Mouse (Mus musculus) B cell, adult 2 months (primary cell): ENCODE results near the gene Wnt10a.

ENCODE experiments used
- DNase-seq, 2 experiments: peaks; one replicate each; pipeline ENCODE4 v3.0.0; 2022

The Wnt10a gene

GRCm38 (mm10) chr1:74791249-74791648, at the start of gene Wnt10a:
TSS of gene Wnt10a (plus strand) at chr1:74791516.
- DNase-seq = peak; percentile 51 to 54

GRCm38 (mm10) chr1:74747335-74747734, 44.0 kb upstream of the Wnt10a start:
- no peak for DNase-seq

- DNase-seq = peak; percentile 72 to 75
Measured at GRCm38 (mm10) chr1:74748643-74749271, 42.6 kb upstream of the Wnt10a start, which contains the start of gene Prkag3. TSS of gene Prkag3 (minus strand) at chr1:74749221.

GRCm38 (mm10) chr1:74749301-74749700, 42.0 kb upstream of the Wnt10a start:
- DNase-seq = no peak

GRCm38 (mm10) chr1:74750683-74751082, 40.6 kb upstream of the Wnt10a start:
- DNase-seq = no peak

GRCm38 (mm10) chr1:74752150-74752549, 39.2 kb upstream of the Wnt10a start:
- DNase-seq = no peak

GRCm38 (mm10) chr1:74752833-74753232, 38.5 kb upstream of the Wnt10a start:
- no peak for DNase-seq

GRCm38 (mm10) chr1:74753266-74753974, 37.9 kb upstream of the Wnt10a start:
- peak; percentile 36 to 45 for DNase-seq

- DNase-seq = no peak
Measured at GRCm38 (mm10) chr1:74754175-74754785, 37.0 kb upstream of the Wnt10a start.

- DNase-seq = no peak
Measured at GRCm38 (mm10) chr1:74759773-74760172, 31.5 kb upstream of the Wnt10a start.

GRCm38 (mm10) chr1:74763081-74763480, 28.2 kb upstream of the Wnt10a start:
- DNase-seq = peak; percentile 76 to 77

- no peak for DNase-seq
Measured at GRCm38 (mm10) chr1:74770727-74771466, 20.4 kb upstream of the Wnt10a start.

GRCm38 (mm10) chr1:74771467-74771844, 19.9 kb upstream of the Wnt10a start:
- DNase-seq = no peak

- no peak for DNase-seq
Measured at GRCm38 (mm10) chr1:74771845-74771930, 19.6 kb upstream of the Wnt10a start, which contains the start of gene Wnt6. TSS of gene Wnt6 (plus strand) at chr1:74771892.

- DNase-seq = peak; percentile 32 to 44
Measured at GRCm38 (mm10) chr1:74771931-74772620, 19.2 kb upstream of the Wnt10a start.

- DNase-seq = peak; percentile 54 to 57
Measured at GRCm38 (mm10) chr1:74773136-74773535, 18.2 kb upstream of the Wnt10a start.

- no peak for DNase-seq
Measured at GRCm38 (mm10) chr1:74774062-74774461, 17.3 kb upstream of the Wnt10a start.

- DNase-seq = no peak
Measured at GRCm38 (mm10) chr1:74775816-74776215, 15.5 kb upstream of the Wnt10a start.

- no peak for DNase-seq
Measured at GRCm38 (mm10) chr1:74778934-74779486, 12.3 kb upstream of the Wnt10a start.

GRCm38 (mm10) chr1:74782045-74782444, 9.3 kb upstream of the Wnt10a start:
- no peak for DNase-seq

- DNase-seq = no peak
Measured at GRCm38 (mm10) chr1:74783554-74783953, 7.8 kb upstream of the Wnt10a start.

- DNase-seq = peak; percentile 66 to 68
Measured at GRCm38 (mm10) chr1:74784041-74784759, 7.1 kb upstream of the Wnt10a start.
